Mouse (Mus musculus) embryonic fibroblast, embryonic 13.5 days (primary cell): ENCODE measurements around the gene Tns4.

ENCODE experiments used
- CTCF ChIP-seq: IDR thresholded peaks from 2 replicates; pipeline ENCODE4 v1.5.1; 2011; ENCODE audit warnings: mild to moderate bottlenecking, control low read depth, low read length, moderate library complexity, borderline replicate concordance; ENCODE audit not compliant: insufficient read depth
- POLR2A ChIP-seq: IDR thresholded peaks from 2 replicates; pipeline ENCODE4 v1.6.1; 2011; ENCODE audit warnings: low read depth, mild to moderate bottlenecking, control low read depth, low read length, moderate library complexity

- TF ChIP-seq POLR2A = no peak
- TF ChIP-seq CTCF = peak; percentile 62
Observed at GRCm38 (mm10) chr11:99039782-99040181, 49.3 kb downstream of the Tns4 start.
